Mouse (Mus musculus): ENCODE results near the gene Sept11.

Sept11 gene

DNA sequence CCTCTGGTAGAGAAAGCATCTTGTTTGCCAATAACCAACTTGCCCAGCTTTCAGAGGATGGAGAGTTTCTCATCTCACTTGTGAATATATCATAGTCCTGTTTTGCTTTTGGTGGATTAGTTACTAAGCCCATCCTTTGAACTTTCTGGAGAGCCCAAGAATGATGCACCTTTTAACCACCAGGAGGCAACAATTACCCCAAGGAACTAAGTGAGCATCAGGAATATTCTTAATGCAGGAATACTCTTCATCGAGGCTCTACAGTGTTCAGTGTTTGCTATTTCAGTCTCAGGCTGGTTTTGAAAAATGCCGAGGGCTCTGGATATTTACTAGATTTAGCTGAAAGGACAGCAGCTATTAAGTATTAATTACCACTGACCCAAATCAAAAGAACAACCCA, 87.0 kb downstream of the Sept11 start:
- no peak for DNase-seq

- DNase-seq, result no peak
These were observed 90.1 kb downstream of the Sept11 start for GRCm38 (mm10) chr5:93183311-93183710.

GRCm38 (mm10) chr5:93184548-93184947, 91.3 kb downstream of the Sept11 start:
- DNase-seq, result no peak

- DNase-seq, result no peak
These were observed 96.4 kb downstream of the Sept11 start for GRCm38 (mm10) chr5:93189607-93190006.

DNA sequence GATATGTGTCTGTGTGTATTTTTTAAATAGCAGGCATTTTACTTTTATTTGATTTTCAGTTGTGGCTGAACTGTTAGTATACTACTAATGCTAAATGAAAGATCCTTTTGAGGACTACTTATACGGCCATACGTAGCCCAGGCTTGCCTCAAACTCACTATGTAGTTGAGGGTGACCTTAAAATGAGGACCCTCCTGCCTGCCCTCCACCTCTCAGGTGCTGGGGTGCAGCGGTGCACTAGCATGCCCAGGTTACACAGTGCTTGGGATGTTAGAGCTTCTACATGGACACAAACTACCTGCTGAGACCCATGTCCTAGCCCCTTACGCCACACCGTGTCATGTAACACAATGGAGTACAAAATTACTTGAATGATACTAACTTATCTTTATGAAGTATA, 97.2 kb downstream of the Sept11 start:
- no peak for DNase-seq

- DNase-seq, result no peak
These were observed 105.0 kb downstream of the Sept11 start for GRCm38 (mm10) chr5:93198232-93198631.

DNA sequence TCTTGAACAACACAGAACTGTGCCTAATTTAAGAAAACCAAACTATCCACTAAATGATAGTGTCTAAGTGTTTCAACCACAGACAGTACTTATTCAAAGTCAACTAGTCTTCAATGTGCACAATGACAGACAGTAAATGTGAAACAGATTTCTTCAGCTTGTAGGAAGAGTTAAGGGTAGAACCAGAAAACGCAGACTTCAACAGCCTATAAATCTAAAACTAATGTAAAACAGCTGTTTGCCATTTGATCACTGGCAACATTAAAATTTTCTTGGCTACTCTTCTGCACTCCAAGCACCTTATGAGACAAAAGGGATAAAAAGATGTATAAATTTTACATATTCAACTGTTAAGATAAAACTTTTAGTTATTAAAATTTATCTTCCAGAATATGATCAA, 107.9 kb downstream of the Sept11 start:
- DNase-seq, result no peak

GRCm38 (mm10) chr5:93205371-93206108, 112.3 kb downstream of the Sept11 start:
- DNase-seq, result peak; percentile 79

- DNase-seq, result peak; percentile 97
These were observed 113.1 kb downstream of the Sept11 start, which contains the start of the genes Ccni and 2010109A12Rik for GRCm38 (mm10) chr5:93206109-93207005. TSS of gene Ccni (minus strand) at chr5:93206495. TSS of gene 2010109A12Rik (plus strand) at chr5:93206518.

DNA sequence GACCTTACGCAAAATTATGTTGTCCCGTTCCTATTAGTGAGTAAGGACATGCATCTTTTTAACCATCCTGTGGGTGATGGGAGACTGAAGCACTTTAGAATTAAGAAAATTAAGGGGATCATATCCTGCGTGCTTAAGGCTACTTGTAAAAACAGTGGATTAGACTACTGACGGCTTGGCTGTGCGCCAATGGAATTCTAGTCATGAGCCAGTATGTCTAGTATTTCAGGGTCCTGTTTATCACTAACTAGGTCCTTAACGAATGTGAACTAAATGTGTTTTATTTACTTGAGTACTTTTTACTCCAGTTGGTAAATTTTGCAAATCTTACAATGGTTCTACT, 113.7 kb downstream of the Sept11 start:
- DNase-seq, result peak; percentile 29

DNA sequence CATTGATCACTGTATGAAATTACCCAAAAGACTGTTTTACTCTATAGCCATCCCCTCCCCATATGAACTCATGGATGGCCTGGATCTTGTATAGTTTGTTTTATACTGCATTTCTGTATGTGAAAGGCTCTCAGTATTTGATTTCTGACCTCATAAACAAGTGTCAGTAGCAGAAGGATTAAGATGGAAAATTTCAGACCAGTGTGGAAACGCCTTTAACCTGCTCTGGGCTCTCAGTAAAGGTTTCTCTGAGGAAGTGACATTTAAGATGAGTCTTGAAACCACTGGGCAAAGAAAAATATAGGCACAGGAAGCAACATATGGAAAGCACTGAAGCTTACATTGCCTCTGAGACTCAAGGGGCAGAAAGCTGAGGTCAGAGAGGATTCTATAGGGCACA, 114.3 kb downstream of the Sept11 start:
- no peak for DNase-seq

DNA sequence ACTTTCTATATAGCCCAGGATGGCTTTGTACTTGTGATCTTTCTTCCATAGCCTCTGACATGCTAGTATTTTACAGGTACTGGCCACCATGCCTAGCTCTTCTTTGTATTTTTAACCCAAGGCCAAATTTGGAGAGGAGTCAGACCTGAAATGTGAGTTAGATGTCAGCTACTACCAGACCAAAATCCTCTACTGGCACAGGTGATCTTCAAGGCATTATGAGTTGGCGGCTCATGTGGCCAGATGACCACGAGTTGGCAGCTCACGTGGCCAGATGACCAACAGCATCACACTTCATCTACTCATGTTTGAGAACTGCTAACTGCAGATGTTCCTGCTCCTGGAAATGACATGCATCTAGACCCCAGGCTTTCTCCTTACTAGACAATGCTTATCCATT, 125.1 kb downstream of the Sept11 start:
- no peak for DNase-seq

DNA sequence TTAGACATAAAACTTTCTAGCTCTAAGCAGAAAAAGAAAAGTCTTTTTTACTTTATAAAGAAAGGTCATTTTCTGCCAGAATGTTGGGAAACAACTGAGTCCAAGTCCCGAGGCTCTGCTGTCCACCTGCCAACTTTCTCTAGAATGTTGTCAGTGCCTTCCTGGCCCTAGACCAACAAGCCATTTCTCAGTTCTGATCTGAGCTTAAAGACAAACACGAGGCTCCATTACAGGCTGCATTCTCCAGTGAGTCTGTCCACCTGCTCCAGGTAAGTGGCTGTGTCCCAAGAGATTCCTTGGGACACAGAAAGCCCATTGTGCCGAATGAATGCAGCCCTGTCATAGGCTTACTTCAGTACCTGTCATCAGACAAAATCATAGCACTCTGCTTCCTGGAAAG, 128.4 kb downstream of the Sept11 start:
- DNase-seq, result no peak

DNA sequence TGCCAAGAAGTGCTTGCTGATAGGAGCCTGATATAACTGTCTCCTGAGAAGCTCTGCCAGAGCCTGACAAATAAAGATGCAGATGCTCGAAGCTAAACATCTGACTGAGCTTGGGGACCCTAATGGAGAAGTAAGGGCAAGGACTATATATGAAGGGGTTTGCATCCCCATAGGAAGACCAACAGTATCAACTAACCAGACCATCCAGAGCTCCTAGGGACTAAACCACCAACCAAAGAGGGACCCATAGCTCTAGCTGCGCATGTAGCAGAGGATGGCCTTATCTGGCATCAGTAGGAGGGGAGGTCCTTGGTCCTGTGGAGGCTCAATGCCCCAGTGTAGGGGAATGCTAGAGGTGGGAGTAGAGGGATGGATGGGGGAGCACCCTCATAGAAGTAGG, 131.3 kb downstream of the Sept11 start:
- DNase-seq, result no peak
